Mouse (Mus musculus) ES-E14 (cell line): ENCODE results near the gene Snn.

Source experiments
- CHD2 ChIP-seq: IDR thresholded peaks from 2 replicates; pipeline ENCODE4 v1.6.1; 2014; ENCODE audit warnings: mild to moderate bottlenecking, low read depth, low read length, inconsistent platforms
- ZC3H11A ChIP-seq: IDR thresholded peaks from 2 replicates; pipeline ENCODE4 v1.6.1; 2012; ENCODE audit warnings: low read depth, mild to moderate bottlenecking, inconsistent platforms, low read length, borderline replicate concordance
- ZNF384 ChIP-seq: IDR thresholded peaks from 2 replicates; pipeline ENCODE4 v1.6.1; 2012; ENCODE audit warnings: low read depth, low read length, inconsistent platforms

DNA sequence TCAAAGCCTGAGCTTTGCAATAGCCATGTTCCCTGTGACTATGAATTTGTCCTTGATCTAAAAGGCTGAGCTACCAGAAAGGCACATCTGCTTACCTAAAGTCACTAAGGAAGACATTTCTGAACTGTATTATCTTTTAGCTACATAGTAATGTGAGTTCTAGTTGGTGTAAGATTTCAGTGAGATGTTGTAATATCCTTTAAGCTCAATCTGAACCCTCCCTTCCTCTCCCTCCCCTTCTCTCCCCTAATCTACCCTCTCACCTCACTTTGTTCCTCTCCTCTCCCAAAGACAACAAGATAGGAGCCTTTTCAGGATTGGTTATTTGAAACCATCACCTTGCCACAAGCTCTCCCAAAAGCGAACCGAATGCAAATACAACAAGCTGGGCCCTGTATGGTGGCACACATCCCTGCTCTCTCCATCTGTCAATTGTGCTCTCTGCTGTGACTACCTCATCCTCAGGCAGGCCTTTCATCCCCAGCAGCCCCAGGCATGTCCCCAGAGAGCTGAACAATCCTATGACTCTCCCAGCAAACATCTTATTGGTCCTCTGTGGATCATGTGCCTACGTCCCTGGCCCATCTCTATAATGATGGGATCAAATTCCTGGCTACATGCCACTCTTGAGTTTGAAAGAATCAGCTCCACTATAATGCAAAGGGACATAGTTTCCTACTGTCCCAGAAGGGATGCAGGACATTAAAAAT, 39.2 kb upstream of the Snn start:
- no peak for TF ChIP-seq ZC3H11A
- no peak for TF ChIP-seq ZNF384
- no peak for TF ChIP-seq CHD2
